Mouse (Mus musculus) cerebellum, adult 11-12 months (tissue): ENCODE results near the gene Slc7a6os.
"Not testable (repeated sequence)": the region's sequence is repeated elsewhere in the genome, so short reads cannot be mapped to it uniquely, and the experiment has no call there.

ENCODE experiments used
- DNase-seq: peaks from one replicate; pipeline ENCODE4 v3.0.0; 2022

The Slc7a6os gene

DNA sequence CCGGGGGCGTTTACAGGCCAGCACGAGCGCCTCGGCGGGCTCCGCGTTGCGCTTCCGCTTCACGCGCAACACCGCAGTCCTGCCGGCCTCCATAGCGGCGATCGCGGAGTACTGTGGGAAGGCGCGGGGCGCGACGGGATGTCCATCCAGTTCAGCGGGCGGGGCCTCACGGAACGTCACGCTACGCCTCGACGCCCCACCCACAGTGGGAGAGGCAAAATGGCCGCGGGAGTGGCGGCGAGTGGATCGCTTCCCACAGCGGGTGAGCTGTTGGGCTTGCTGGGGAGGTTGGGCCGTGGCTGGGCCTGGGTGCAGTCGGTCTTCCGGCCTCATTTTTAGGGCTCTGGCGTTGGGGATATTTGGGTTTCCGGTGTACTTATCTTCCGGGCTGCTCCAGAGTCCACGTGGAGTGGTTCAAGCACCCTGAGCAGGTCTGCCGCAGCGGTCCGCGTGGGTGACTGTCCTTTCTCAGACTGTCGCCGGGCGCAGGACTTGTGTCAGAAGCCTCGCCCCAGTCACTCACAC, at the start of gene Slc7a6os, which contains the start of gene Prmt7:
Gene Slc7a6os (minus strand): TSS at position 115 of the 525 bp plus-strand sequence.
Gene Prmt7 (plus strand): TSS at position 116 of the 525 bp plus-strand sequence.
- DNase-seq, result peak; percentile 93

DNA sequence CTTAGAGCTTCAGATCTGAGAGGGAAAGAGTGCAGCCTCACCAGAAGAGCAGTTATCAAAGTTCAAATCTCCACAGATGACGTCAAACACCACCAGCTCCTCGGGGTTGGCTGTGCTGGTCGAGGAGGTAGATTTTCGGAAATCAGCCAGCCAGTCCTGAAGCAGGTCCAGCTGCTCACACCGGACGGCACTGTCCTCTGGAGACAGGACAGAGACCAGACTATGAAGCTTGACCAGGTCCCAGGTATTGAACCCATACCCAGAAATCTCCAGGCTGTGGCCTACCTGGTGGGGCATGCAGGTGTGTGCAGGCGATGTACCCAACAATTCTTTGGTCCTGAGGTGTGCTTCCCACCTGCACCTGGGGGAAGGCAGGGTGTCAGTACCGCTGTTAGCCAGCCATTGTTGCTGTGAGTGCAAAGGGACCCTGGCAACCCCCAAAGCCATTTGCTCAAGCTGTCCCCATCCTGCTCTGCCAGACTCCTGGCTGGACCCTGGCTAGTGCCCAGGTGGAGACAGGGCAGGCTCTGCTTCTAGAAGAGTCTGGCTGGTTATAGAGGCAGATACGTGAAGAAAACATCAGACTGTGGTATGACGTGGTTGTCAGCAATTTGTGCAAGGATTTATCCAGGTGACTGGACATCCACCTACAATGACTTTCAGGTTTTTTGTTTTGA, 49.0 kb upstream of the Slc7a6os start:
- peak; percentile 81 for DNase-seq

DNA sequence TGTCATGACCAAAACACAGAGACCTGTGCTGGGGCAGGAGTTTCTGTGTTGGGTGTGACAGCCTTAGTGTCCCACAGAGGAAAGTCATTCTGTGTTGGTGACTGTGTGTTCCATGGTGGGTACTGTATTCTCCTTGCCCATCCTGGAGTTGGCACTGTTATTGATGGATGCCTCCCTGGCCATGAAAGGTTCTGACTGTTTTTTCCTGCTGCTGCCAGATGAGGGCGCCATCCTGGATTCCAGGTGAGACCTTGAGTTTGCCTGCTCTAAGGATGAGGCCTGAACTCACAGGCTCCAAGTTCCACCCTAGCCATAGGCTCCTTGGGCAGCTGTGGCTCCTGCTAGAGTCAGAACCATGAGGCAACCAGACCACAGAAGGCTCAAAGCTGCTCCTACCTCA, 47.4 kb upstream of the Slc7a6os start:
- peak; percentile 29 for DNase-seq

DNA sequence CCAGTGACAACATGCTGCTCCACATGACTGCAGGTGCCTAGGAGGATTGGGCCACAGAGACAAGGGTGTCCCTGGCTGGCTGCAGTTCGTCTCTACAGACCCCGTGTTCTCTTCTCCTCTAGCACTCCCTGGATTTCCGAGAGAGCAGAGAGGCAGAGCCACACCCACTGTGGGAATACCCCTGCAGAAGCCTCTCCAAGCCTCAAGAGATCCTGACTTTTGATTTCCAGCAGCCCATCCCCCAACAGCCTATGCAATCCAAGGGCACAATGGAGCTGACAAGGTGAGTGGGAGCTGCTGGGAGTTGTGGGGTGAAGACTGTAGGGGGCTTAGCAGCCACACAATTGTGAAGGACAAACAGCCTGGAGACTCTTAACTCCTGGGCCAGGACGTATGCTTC, 39.5 kb upstream of the Slc7a6os start:
- no peak for DNase-seq

DNA sequence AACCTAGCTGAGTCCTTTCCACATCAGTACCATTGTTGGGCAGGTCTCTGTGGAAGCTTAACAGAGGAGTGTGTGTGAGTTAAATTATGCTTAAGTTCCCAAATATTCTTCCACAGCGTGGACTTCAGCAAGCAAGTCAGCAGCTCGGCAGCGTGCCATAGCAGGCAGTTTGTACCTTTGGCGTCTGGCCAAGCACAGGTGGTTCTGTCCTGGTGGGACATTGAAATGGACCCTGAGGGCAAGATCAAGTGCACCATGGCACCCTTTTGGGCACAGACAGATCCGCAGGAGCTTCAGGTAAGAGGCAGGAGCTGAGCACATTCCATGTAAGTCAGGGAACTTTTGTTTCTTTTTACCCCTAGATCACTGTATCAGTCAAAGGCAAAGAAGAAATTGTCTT, 26.4 kb upstream of the Slc7a6os start:
- DNase-seq, result no peak

DNA sequence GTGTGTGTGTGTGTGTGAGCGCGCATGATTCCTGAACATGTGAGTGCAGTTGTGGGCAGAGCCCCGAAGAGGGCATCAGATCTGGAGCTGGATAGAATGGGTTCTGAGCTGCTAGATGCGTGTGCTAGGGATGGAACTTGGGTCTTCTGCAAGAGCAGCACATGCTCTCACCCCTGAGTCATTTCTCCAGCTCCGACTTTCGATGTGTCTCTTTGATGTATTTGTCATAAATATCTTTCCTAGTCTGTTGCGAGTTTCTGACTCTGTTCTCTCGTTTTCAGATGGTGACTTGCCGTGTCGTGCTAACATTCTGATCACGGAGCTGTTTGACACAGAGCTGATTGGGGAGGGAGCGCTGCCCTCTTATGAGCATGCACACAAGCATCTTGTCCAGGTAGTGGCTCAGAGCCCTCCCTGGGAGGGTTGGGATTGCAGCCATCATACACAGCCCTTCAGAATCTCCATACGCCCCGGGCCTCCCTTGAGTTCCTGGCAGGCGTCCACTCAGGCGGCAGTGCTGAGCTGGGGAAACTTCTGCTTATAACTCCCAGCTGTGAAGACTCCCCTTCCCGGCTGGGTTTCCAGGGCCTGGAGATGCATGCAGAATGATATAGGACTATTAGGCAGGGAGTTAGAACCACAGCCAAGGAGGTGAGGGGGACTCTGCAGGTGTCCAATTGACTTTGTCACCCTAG, 24.0 kb upstream of the Slc7a6os start:
- DNase-seq, result no peak

DNA sequence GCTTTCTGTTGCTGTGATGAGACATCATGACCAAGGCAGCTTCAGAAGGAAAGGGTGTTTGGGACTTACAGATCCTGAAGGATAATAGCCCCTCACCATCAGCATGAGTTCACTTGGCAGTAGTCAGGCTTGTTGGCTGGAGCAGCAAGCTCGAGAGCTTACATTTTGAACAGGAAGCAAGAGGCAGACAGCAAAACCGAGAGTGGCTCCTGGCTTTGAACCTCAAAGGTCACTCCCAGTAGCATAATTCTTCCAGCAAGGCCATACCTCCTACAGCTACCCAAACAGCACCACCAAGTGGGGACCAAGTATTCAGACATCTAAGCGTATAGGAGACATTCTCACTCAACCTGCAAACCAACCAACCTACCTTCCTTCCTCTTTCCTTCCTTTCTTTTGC, 22.0 kb upstream of the Slc7a6os start:
- no peak for DNase-seq

DNA sequence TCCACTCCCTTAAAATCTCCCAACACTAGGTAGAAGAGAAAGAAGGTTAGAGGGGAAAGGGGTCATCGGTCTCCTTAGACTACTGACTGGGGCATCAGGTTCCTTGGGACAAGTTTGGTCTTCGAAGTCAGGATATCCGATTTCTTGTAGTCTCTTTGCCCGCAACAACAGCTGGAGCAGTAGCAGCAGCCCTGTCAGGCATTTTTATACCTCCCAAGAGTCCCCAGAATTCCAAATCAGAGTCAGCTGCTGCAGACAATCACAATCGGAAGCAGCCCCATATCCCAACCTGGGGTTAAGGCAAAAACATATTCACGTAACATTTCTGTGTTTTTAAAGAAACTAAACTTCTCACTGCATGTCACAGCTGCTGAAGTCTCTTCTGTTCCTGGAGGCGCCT, 20.8 kb upstream of the Slc7a6os start:
- no peak for DNase-seq

DNA sequence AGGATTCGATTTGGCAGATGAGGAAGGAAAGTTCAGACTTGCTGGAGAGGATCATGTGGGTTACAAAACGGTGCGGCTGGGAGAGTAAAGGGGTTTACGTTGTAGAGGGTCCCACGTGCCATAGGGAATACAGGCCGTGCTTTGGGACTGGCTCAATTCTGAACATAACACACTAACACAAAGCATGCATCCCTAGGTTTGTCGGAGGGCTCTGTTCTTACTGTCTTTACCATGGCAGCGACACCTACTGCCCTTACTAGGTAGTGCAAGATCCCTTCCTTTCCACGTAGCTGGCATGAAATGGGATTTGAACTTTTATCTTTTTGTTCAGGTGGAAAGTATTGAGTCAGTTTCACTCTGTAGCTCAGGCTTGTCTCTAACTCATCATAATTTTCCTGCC, 15.9 kb upstream of the Slc7a6os start:
- DNase-seq, result peak; percentile 26

DNA sequence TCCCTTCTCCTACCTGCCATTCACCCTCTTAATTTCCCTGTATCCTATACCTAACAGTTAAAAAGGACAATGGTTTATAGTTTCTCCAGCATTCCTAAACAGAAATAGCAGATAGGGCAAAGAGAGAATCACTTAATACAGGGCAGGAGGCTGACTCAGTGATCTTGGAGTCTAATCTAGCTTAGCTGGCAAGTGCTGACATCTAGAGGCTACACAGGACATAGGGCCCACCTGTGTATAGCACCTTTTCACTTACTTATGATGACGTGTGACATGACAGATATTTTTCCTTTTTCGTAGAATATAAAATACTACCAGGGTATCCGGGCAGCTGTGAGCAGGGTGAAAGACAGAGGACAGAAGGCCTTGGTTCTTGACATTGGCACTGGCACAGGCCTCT, 8.9 kb upstream of the Slc7a6os start:
- DNase-seq, result no peak

DNA sequence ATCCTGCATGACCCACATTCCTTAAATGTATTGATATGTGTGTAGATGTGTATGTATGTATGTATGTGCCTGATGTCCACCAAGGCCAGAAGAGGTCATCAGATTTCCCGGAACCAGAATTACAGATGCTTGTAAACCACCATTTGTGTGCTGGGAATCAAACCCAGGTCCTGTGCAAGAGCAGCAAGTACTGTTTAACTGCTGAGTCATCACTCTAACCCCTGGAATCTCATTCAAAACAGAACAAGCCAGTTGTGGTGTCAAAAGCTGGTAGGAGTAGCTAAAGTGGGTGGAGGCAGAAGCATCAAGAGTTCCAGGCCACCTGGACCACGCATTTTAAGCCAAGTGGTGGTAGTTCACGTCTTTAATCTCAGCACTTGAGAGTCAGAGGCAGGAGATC, 3.2 kb upstream of the Slc7a6os start:
- DNase-seq, result no peak

DNA sequence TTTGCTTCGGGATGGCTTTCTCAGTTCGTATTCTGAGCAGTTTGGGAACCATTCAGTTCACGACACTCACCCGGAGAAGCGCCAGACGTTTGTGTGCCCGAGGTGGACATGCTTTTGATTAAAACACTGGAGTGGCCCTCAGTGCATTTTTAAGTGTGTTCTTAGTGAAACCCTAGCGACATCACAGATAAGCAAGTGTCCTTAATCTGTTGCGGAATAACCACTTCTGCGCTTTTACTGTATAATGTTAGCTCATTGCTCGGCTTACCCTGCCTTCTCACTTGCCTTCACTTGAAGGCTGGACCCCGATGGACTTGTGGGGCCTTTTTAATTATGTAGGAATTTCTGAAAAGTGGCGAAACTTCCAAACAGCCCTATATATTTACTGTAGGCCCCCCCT, 686 bp upstream of the Slc7a6os start:
- DNase-seq, result no peak

DNA sequence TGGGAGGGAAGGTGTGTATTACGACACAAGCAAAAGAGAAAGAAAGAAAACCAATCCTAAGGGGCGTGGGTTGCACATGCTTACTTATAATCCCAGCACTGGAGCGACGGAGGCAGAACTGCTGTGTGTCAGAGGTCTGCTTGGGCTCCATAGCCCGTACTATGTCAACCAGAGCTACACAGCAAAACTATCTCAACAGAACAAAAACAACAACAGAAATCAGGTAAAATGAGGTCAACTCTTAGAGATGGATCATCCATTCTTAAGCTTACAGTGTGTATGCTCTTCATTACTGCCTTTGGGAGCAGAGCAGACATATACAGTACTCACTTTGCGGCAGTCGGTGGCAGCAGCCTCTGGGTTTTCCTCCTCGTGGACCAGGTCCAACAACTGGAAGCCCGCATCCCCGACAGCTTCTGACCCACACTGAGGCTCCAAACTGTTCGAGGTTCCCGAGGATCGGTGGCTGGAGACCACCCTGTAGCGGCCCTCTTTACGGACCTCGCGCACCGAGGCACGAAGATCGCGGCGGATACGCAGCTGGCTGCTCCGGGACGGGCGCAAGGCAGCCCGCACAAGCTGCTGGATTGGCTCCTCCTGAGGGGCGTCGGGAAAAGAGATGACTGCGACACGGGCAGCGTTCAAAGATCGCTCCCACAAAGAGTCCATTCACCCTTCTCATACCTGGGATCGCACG, 552 bp downstream of the Slc7a6os start:
- DNase-seq, result peak; percentile 10

DNA sequence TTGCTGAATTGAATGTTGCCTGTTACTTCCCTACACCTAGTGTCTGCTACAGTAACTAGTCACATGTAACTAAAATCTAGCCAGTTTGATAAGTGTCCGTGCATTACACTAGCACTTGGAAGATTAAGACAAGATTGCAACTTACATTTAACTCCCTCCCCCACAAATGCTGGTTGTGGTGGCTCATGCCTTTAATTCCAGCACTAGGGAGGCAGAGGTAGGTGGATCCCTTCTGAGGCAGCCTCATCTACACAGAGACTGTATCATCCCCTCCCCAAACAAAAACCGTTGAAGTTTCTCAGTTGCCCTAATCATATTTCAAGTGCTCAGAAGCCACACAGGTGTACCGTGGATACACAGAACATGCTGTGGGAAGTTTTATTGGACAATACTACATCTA, 11.1 kb downstream of the Slc7a6os start:
- DNase-seq, result not testable (repeated sequence)

DNA sequence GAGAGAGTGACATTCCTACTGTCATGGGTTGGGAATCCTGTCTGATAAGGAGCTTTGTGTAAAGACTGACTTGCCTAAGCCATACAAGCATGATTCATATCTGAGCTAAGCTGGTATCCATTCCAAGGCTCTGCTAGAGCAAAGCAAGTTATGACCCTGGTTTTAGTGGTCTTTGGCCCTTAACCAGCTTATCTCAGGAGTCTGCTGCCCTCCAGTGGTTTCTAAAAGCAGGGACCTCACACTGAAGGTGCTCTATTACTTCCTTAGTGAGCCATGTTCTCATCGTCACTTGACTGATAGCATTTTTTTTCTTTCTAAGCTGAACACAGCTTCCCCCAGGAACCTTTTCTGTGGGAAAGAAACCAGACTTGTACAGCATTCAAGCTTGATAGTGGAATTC, 12.0 kb downstream of the Slc7a6os start:
- DNase-seq, result no peak

DNA sequence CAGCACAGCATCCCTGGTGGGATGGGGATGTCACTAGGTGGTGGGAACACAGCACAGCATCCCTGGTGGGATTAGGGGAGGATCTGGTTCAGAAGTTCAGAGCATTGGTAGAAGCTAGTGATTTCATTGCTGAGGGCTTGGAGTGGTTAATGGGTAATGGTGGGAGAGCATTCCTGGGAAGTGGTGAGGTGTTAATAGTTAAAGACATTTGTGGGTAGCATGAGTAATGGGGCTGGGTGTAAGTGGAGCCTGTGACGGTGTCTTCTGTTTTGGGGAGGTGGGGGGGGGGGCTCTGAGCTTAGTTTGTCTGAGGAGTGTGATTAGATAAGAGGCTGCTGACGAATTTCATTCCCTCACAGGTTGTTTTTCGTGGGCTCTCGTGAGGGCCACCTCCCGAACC, 16.7 kb downstream of the Slc7a6os start:
- DNase-seq, result no peak

DNA sequence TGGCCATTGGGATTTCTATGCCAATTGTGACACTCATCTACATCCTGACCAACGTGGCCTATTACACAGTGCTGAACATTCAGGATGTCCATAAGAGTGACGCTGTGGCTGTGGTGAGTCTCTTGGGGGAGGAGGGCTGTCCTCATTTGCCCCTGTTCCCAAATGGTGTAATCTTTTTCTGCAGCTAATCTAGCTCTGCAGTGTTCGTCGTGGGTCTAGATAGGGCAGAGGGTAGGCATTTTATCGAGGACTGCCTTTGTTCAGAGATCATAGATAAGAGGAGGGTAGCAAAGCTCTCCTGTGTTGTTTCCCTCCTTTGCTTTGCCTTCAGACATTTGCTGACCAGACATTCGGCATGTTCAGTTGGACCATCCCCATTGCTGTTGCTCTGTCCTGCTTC, 17.6 kb downstream of the Slc7a6os start:
- no peak for DNase-seq

DNA sequence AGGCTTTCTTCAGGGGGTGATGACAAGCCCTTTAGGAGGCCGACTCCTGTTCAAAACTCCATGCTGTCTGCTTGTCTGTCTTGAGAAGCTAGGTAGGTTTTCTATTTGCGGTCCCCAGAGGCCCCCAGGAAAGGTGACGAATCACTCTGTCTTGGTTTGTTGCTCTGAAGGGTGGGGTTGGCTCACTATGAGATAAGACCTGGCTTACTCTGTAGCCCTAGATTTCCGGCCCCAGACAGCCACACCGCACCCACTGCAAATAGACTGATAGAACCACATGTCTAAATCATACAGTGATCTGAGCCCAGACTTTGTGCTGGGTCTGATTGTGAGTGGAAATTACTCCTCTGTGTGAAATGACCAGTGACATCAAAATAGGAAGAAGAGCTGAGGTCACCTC, 19.1 kb downstream of the Slc7a6os start:
- no peak for DNase-seq

DNA sequence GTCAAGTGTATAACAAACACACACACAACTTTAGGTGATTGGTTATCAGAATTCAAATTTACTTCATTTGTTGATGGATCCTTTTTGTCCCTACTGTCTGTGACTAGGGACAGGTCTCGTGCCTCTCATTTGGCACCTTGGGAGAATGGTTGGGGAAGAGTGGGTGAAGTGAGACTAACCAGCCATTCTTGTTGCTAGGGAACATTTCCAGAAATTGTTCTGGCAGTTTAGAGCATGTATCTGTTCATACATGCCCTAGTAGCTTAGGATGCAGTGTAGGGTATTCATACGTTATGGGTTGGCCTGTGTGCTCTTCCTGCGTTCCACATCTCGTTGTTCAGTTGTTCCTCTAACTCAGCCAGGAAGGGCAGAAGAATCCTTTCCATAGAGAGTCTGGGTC, 21.6 kb downstream of the Slc7a6os start:
- DNase-seq, result no peak

DNA sequence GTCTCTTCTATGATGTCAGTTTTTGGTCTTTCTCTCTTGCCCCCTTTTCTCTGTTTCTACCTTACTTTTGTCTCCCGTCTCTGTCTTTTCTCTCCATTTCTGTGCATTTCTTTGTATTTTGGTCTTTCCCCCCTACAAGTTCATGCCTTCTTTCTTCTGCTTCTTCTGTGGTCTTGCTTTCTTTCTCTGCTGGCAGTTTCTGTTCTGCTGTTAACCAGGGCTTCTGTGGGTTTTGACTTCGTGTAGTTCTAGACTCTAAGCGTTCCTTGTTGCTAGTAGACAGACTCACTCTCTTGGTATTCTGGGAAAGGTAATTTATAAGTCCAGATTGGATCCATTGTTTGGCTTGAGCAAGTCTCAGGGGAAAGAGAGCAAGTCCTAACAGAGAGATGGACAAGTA, 24.3 kb downstream of the Slc7a6os start:
- DNase-seq, result no peak

DNA sequence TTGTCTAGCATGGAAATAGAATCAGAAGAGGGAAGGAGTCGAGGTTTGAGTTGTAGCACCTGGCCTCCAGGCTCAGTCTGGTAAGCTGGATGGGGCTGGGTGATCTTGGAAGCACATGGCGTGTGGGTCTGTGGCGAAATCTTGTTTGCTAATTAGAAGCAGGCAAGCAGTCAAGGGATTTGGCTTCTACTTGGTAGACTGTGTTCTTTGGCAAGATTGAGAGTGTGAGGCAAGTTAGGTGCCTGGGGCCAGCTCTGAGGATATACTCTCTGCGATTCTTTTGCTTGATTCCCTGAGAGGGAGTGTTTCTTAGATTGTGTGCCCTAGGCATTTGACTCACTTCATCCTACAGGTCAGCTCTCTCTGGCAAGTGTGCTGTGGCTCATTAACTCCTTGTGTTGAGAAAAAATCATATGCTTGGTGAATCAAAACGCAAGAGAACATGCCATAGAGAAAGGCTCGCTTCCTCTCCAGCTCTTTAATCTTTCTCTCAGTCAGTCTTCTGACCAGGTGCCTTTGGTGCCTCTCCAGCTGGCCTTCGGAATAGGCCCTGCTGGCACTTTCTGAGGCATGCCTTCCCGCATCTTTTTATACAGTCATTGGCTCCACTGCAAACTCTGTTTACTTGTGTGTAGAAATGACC, 25.0 kb downstream of the Slc7a6os start:
- peak; percentile 38 for DNase-seq

DNA sequence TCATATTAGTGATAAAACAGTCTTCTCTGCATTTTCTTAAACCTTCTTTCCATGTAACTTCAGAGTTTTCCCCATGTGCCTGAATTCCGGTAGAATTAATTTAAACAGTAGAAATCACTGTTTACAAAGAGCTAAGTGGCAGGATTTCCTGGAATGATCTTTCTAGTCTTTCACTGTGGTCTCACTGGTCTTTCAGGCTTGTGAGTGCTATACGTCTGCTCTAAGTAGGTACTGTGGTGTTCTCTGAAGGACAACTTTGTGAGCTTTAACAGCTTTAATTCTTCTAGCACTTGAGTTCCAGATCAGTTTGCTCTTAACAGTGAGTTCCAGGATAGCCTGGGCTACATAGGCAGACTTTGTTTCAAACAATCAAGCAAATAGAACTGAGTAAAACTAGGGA, 32.3 kb downstream of the Slc7a6os start:
- DNase-seq, result no peak

DNA sequence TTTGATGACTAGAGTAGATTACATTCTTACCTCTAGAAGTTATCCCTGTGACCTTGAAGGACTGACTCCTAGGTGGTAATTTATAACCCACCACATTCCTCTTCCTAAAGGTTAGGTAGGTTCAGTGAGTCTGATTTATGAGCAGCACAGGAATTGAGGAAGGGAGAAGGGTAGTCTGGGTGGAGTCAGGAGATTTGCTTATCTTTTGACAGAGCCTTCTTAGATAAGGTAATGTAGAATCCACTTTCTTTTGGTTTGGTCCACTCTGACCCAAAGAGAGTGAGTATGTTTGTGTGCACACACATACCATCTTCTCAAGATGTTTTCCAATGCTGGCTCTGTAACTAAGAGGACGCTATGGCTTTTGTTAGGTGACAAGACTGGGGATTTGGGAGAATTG, 33.1 kb downstream of the Slc7a6os start:
- DNase-seq, result no peak
